Mouse (Mus musculus): Measurements from ENCODE around the gene Extl1. TPM values are rescaled to one million over a fixed set of nuclear protein-coding genes. Genes with fewer than 3 reads are reported as not detected.

Extl1 gene
- polyA plus RNA-seq, 1 experiment from 2014 or later, result 0.26 TPM

- H3K27ac ChIP-seq (ENCODE audit: low read depth, low read length), result no peak overlapping the region
Measured at GRCm38 (mm10) chr4:134359649-134360048, 24.0 kb downstream of the Extl1 start.

GRCm38 (mm10) chr4:134357461-134357771 is 26.2 kb downstream of the Extl1 start:
- Histone ChIP-seq H3K4me3 (ENCODE audit: low read depth, low read length) (no peak overlapping the region), H3K4me1 (replicated peaks; ENCODE audit: control insufficient read depth, insufficient read depth, low read length) (no peaks in the 10 kb centered on the region), H3K27ac (ENCODE audit: low read depth, low read length) (no peak overlapping the region), H3K36me3 (ENCODE audit: control insufficient read depth, insufficient read depth, low read length) (no peaks in the 10 kb centered on the region), H3K4me2 (replicated peaks; ENCODE audit: low read depth, low read length) (peak overlapping the region; percentile 28; the same call in 1 of the 2 replicates), H3K9me3 (ENCODE audit: control insufficient read depth, low read length) (no peaks in the 10 kb centered on the region), H3K9ac (ENCODE audit: low read depth, low read length) (0 out of 2 replicates have a peak overlapping the region, but pooled peaks have one; percentile 27), H3K27me3 (ENCODE audit: control insufficient read depth, insufficient read depth, low read length) (peaks cover 8% of the 10 kb centered on the region; the same call in 1 of the 2 replicates)
- no peak for ATAC-seq (ENCODE audit: low FRiP score)
- 36% methylated on average over 17 of the region's 17 CpGs for WGBS
- DNase-seq (ENCODE audit: low spot score), result no peak

More at GRCm38 (mm10) chr4:134359649-134360048, 24.0 kb downstream of the Extl1 start:
- Histone ChIP-seq H3K4me1 (replicated peaks; ENCODE audit: control insufficient read depth, insufficient read depth, low read length) (no peaks in the 10 kb centered on the region), H3K4me3 (ENCODE audit: low read depth, low read length) (no peak overlapping the region), H3K9me3 (ENCODE audit: control insufficient read depth, low read length) (no peaks in the 10 kb centered on the region), H3K9ac (ENCODE audit: low read depth, low read length) (no peak overlapping the region), H3K27me3 (ENCODE audit: control insufficient read depth, insufficient read depth, low read length) (peaks cover 8% of the 10 kb centered on the region; the same call in 1 of the 2 replicates), H3K36me3 (ENCODE audit: control insufficient read depth, insufficient read depth, low read length) (no peaks in the 10 kb centered on the region), H3K4me2 (replicated peaks; ENCODE audit: low read depth, low read length) (no peak overlapping the region)
- ATAC-seq (ENCODE audit: low FRiP score), result no peak
- WGBS, result 85% methylated on average over 6 of the region's 6 CpGs
- DNase-seq (ENCODE audit: low spot score), result no peak

GRCm38 (mm10) chr4:134356591-134357460 is 26.8 kb downstream of the Extl1 start:
- H3K9me3 ChIP-seq (ENCODE audit: control insufficient read depth, low read length), result no peaks in the 10 kb centered on the region
- H3K27ac ChIP-seq (ENCODE audit: low read depth, low read length), result no peak overlapping the region
- no peak overlapping the region for H3K4me3 ChIP-seq (ENCODE audit: low read depth, low read length)
- DNase-seq (ENCODE audit: low spot score) (peak; percentile 87), ATAC-seq (ENCODE audit: low FRiP score) (no peak)
- H3K4me2 ChIP-seq (replicated peaks; ENCODE audit: low read depth, low read length), result peak overlapping the region; percentile 28; the same call in 1 of the 2 replicates
- 22% methylated on average over 22 of the region's 22 CpGs for WGBS
- H3K9ac ChIP-seq (ENCODE audit: low read depth, low read length), result 0 out of 2 replicates have a peak overlapping the region, but pooled peaks have one; percentile 27
- H3K4me1 ChIP-seq (replicated peaks; ENCODE audit: control insufficient read depth, insufficient read depth, low read length), result 0 out of 2 replicates have a peak, but pooled peaks cover 2% of the 10 kb centered on the region
- peaks cover 8% of the 10 kb centered on the region; the same call in 1 of the 2 replicates for H3K27me3 ChIP-seq (ENCODE audit: control insufficient read depth, insufficient read depth, low read length)
- no peaks in the 10 kb centered on the region for H3K36me3 ChIP-seq (ENCODE audit: control insufficient read depth, insufficient read depth, low read length)

GRCm38 (mm10) chr4:134355841-134356452 is 27.7 kb downstream of the Extl1 start:
- DNase-seq (ENCODE audit: low spot score) (no peak), ATAC-seq (ENCODE audit: low FRiP score) (no peak)
- peaks cover 8% of the 10 kb centered on the region; the same call in 1 of the 2 replicates for H3K27me3 ChIP-seq (ENCODE audit: control insufficient read depth, insufficient read depth, low read length)
- 50% methylated on average over 16 of the region's 16 CpGs for WGBS
- H3K4me1 ChIP-seq (replicated peaks; ENCODE audit: control insufficient read depth, insufficient read depth, low read length), result peaks cover 7% of the 10 kb centered on the region; the same call in 1 of the 2 replicates
- H3K4me2 ChIP-seq (replicated peaks; ENCODE audit: low read depth, low read length), result no peak overlapping the region
- H3K27ac ChIP-seq (ENCODE audit: low read depth, low read length), result no peak overlapping the region
- H3K4me3 ChIP-seq (ENCODE audit: low read depth, low read length), result no peak overlapping the region
- no peaks in the 10 kb centered on the region for H3K9me3 ChIP-seq (ENCODE audit: control insufficient read depth, low read length)
- H3K9ac ChIP-seq (ENCODE audit: low read depth, low read length), result no peak overlapping the region
- H3K36me3 ChIP-seq (ENCODE audit: control insufficient read depth, insufficient read depth, low read length), result no peaks in the 10 kb centered on the region

- ATAC-seq (ENCODE audit: low FRiP score), result no peak
- no peak overlapping the region for H3K4me2 ChIP-seq (replicated peaks; ENCODE audit: low read depth, low read length)
Measured at GRCm38 (mm10) chr4:134353527-134354409, 29.9 kb downstream of the Extl1 start.

GRCm38 (mm10) chr4:134352929-134353328 is 30.7 kb downstream of the Extl1 start:
- H3K4me2 ChIP-seq (replicated peaks; ENCODE audit: low read depth, low read length), result no peak overlapping the region
- H3K9ac ChIP-seq (ENCODE audit: low read depth, low read length), result no peak overlapping the region
- no peak for DNase-seq (ENCODE audit: low spot score)
- peaks cover 7% of the 10 kb centered on the region; the same call in 1 of the 2 replicates for H3K27me3 ChIP-seq (ENCODE audit: control insufficient read depth, insufficient read depth, low read length)
- peaks cover 7% of the 10 kb centered on the region; the same call in 1 of the 2 replicates for H3K4me1 ChIP-seq (replicated peaks; ENCODE audit: control insufficient read depth, insufficient read depth, low read length)
- ATAC-seq (ENCODE audit: low FRiP score), result no peak
- no peaks in the 10 kb centered on the region for H3K9me3 ChIP-seq (ENCODE audit: control insufficient read depth, low read length)
- no peak overlapping the region for H3K27ac ChIP-seq (ENCODE audit: low read depth, low read length)
- no peak overlapping the region for H3K4me3 ChIP-seq (ENCODE audit: low read depth, low read length)
- H3K36me3 ChIP-seq (ENCODE audit: control insufficient read depth, insufficient read depth, low read length), result no peaks in the 10 kb centered on the region
- WGBS, result 84% methylated on average over 7 of the region's 7 CpGs

More at GRCm38 (mm10) chr4:134353527-134354409, 29.9 kb downstream of the Extl1 start:
- Histone ChIP-seq H3K9me3 (ENCODE audit: control insufficient read depth, low read length) (no peaks in the 10 kb centered on the region), H3K27me3 (ENCODE audit: control insufficient read depth, insufficient read depth, low read length) (peaks cover 8% of the 10 kb centered on the region; the same call in 1 of the 2 replicates), H3K4me1 (replicated peaks; ENCODE audit: control insufficient read depth, insufficient read depth, low read length) (peaks cover 7% of the 10 kb centered on the region; the same call in 1 of the 2 replicates), H3K36me3 (ENCODE audit: control insufficient read depth, insufficient read depth, low read length) (no peaks in the 10 kb centered on the region), H3K4me3 (ENCODE audit: low read depth, low read length) (no peak overlapping the region), H3K27ac (ENCODE audit: low read depth, low read length) (no peak overlapping the region), H3K9ac (ENCODE audit: low read depth, low read length) (no peak overlapping the region)
- DNase-seq (ENCODE audit: low spot score), result no peak
- WGBS, result 70% methylated on average over 5 of the region's 5 CpGs

GRCm38 (mm10) chr4:134352261-134352707 is 31.4 kb downstream of the Extl1 start:
- WGBS, result 71% methylated on average over 12 of the region's 12 CpGs
- DNase-seq (ENCODE audit: low spot score), result no peak
- Histone ChIP-seq H3K4me3 (ENCODE audit: low read depth, low read length) (no peak overlapping the region), H3K9me3 (ENCODE audit: control insufficient read depth, low read length) (no peaks in the 10 kb centered on the region), H3K4me1 (replicated peaks; ENCODE audit: control insufficient read depth, insufficient read depth, low read length) (peaks cover 7% of the 10 kb centered on the region; the same call in 1 of the 2 replicates), H3K36me3 (ENCODE audit: control insufficient read depth, insufficient read depth, low read length) (no peaks in the 10 kb centered on the region), H3K4me2 (replicated peaks; ENCODE audit: low read depth, low read length) (no peak overlapping the region), H3K27me3 (ENCODE audit: control insufficient read depth, insufficient read depth, low read length) (peaks cover under 1% of the 10 kb centered on the region; the same call in 1 of the 2 replicates), H3K9ac (ENCODE audit: low read depth, low read length) (no peak overlapping the region), H3K27ac (ENCODE audit: low read depth, low read length) (no peak overlapping the region)
- no peak for ATAC-seq (ENCODE audit: low FRiP score)
